Mouse (Mus musculus) liver, embryonic 15.5 days (tissue): ENCODE measurements around the gene Txn2. TPM values are rescaled to one million over a fixed set of nuclear protein-coding genes. Genes with fewer than 3 reads are reported as not detected.

Source experiments
- ATAC-seq: fragments of 200-750 bp; cut with Nextera tagmentation; 2 replicates; pipeline ENCODE4 v1.8.0; 2017; ENCODE audit warnings: moderate number of reproducible peaks, mild to moderate bottlenecking, moderate library complexity; ENCODE audit not compliant: insufficient read depth
- H3K27ac ChIP-seq: fragments of 300-500 bp; sonication (generic); replicated peaks from 2 replicates; pipeline ENCODE4 v1.5.1; 2015; ENCODE audit warnings: mild to moderate bottlenecking, inconsistent platforms
- H3K27me3 ChIP-seq: fragments of 300-500 bp; sonication (generic); 2 replicates; pipeline ENCODE4 v1.6.1; 2015; ENCODE audit warnings: mild to moderate bottlenecking, inconsistent platforms
- H3K36me3 ChIP-seq: fragments of 300-500 bp; sonication (generic); replicated peaks from 2 replicates; pipeline ENCODE4 v1.6.1; 2015; ENCODE audit warnings: moderate library complexity, mild to moderate bottlenecking, inconsistent platforms
- H3K4me1 ChIP-seq: fragments of 300-500 bp; sonication (generic); replicated peaks from 2 replicates; pipeline ENCODE4 v1.6.1; 2015; ENCODE audit warnings: inconsistent platforms
- H3K4me2 ChIP-seq: fragments of 300-500 bp; sonication (generic); 2 replicates; pipeline ENCODE4 v1.6.1; 2015; ENCODE audit warnings: moderate library complexity, mild to moderate bottlenecking, inconsistent platforms
- H3K4me3 ChIP-seq: fragments of 300-500 bp; sonication (generic); replicated peaks from 2 replicates; pipeline ENCODE4 v1.5.1; 2015; ENCODE audit warnings: mild to moderate bottlenecking, inconsistent platforms
- H3K9ac ChIP-seq: fragments of 300-500 bp; sonication (generic); 2 replicates; pipeline ENCODE4 v1.6.1; 2015; ENCODE audit warnings: moderate library complexity, mild to moderate bottlenecking, inconsistent platforms
- H3K9me3 ChIP-seq: fragments of 300-500 bp; sonication (generic); replicated peaks from 2 replicates; pipeline ENCODE4 v1.6.1; 2016; ENCODE audit warnings: inconsistent platforms
- WGBS: fragments of 180-500 bp; shearing (Covaris S2); methylation state at CpG from one replicate; pipeline ENCODE4 v1.1.7; 2015; ENCODE audit warnings: mixed read lengths; ENCODE audit not compliant: insufficient replicate concordance; 5-methylcytosine and 5-hydroxymethylcytosine counted together
- polyA plus RNA-seq: library from polyadenylated mRNA; unstranded; fragments of >200 nt; fragmentation: Nextera tagmentation; extraction: Ambion mirVana; gene quantifications from 2 replicates; pipeline ENCODE4 v1.2.1, GENCODE M21; 2015

Txn2 gene
- polyA plus RNA-seq, 1 experiment from 2014 or later, result 185 TPM

DNA sequence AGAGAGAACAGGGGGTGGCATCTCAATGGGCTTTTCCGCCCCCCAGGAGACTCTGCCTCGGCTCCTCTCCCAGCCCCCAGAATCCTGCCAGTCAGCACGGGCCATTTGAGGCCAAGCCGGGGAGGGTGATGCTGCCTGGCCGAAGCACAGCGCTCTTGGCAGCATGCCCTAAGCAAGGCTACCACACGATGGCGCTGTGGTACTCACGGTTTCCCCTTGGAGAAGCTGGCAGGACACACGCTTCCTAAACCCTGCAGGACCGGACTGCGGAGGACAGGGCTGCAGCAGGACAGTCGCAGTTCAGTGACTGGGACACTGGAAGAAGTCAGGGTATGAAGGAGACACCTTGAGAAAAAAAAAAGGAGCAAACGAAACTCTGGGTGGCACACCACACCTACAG, 5.0 kb upstream of the Txn2 start:
- H3K27ac ChIP-seq, result no peak overlapping the region
- no peak overlapping the region for H3K4me3 ChIP-seq
- WGBS, result 2% methylated on average over 14 of the region's 14 CpGs

DNA sequence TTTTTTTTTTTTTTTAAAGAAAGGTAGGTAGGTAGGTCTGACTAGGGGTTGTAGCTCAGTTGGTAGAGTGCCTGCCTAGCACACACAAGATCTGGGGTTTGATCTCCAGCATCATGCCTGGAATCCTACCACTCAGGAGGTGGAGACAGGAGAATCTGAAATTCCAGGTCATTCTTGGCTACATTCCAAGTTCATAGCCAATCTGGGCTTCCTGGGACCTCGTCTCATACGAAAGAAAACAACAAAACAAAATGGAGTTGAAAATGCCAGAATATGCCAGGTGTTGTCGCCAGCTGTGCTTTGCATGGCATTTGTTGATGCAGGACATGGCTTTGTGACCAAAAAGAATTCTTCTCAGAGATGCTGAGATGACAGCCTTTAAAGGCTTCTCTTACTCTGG, 4.4 kb upstream of the Txn2 start:
- no peaks in the 10 kb centered on the region for H3K9me3 ChIP-seq
- H3K4me1 ChIP-seq, result peaks cover 54% of the 10 kb centered on the region
- H3K27ac ChIP-seq, result no peak overlapping the region
- no peak overlapping the region for H3K4me3 ChIP-seq
- H3K36me3 ChIP-seq, result no peaks in the 10 kb centered on the region
- 60% methylated on average over 3 of the region's 3 CpGs for WGBS
- peaks cover 14% of the 10 kb centered on the region for H3K27me3 ChIP-seq
- ATAC-seq, result no peak
- H3K9ac ChIP-seq, result no peak overlapping the region
- H3K4me2 ChIP-seq, result peak overlapping the region; percentile 44; the same call in 1 of the 2 replicates

More for the DNA sequence above, 5.0 kb upstream of the Txn2 start:
- no peak overlapping the region for H3K9ac ChIP-seq
- H3K4me1 ChIP-seq, result peaks cover 52% of the 10 kb centered on the region
- H3K4me2 ChIP-seq, result peak overlapping the region; percentile 44
- H3K9me3 ChIP-seq, result no peaks in the 10 kb centered on the region
- no peak for ATAC-seq
- peaks cover 14% of the 10 kb centered on the region for H3K27me3 ChIP-seq
- no peaks in the 10 kb centered on the region for H3K36me3 ChIP-seq

DNA sequence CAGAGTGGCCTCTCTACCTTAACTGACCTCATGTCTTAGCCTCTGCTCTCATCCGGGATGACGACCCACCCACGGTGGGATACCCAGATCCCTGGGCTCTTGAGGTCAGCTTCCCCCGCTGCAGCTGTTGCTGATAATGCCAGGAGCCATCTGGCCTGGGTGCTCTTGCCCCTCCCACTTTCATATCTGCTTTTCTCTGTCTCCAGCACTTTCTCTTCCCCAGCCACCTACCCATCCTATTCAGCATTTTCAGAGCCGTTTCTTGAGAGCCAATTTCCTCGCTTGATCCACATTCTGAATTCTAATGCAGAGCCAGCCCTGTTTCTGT, 2.8 kb upstream of the Txn2 start:
- Histone ChIP-seq H3K9ac (peak overlapping the region; percentile 41), H3K4me2 (peak overlapping the region; percentile 80), H3K27me3 (peaks cover 14% of the 10 kb centered on the region), H3K4me3 (peak overlapping the region; percentile 35), H3K36me3 (peaks cover 11% of the 10 kb centered on the region), H3K4me1 (peaks cover 69% of the 10 kb centered on the region), H3K9me3 (no peaks in the 10 kb centered on the region), H3K27ac (peak overlapping the region; percentile 93)
- peak; percentile 40 for ATAC-seq
- 9% methylated on average over 6 of the region's 6 CpGs for WGBS

DNA sequence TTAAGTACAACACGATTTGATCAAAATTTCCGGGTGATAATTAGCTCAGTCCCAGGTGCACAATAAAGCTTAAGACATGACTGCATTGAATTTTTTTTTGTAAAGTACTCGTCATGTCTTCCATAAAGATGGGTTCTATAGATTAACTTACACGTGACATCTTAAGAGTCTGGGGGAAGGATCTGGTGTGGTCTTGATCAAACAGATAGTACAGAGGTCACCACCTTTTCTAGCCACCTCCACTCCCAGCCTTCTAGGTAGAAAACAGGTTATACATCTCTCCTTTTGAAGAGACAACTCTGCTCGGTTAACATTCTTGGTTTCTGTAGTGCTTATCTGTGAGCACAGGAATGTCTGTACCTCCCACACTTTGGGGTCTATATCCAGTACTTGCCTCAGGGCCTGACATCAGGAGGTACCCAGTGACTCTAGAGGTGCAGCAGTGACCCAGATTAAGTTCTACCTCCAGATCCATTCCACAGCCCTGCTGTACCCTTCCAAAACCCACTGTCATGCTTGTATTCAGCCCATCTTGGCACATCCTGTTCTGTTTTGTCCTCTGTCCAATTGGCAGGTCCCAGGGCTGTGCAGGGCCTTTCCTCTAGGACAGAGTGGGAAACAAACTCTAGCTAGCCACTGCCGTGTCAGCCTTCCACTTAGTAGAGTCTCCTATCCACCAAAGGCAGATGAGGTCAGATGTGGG, 2.3 kb upstream of the Txn2 start:
- peak overlapping the region; percentile 93 for H3K27ac ChIP-seq
- WGBS, result 43% methylated on average over 6 of the region's 6 CpGs
- H3K27me3 ChIP-seq, result peaks cover 14% of the 10 kb centered on the region
- peak overlapping the region; percentile 35 for H3K4me3 ChIP-seq
- peaks cover 17% of the 10 kb centered on the region for H3K36me3 ChIP-seq
- peak; percentile 15 for ATAC-seq
- H3K9ac ChIP-seq, result peak overlapping the region; percentile 41
- H3K4me1 ChIP-seq, result peaks cover 72% of the 10 kb centered on the region
- no peaks in the 10 kb centered on the region for H3K9me3 ChIP-seq
- H3K4me2 ChIP-seq, result peak overlapping the region; percentile 80

DNA sequence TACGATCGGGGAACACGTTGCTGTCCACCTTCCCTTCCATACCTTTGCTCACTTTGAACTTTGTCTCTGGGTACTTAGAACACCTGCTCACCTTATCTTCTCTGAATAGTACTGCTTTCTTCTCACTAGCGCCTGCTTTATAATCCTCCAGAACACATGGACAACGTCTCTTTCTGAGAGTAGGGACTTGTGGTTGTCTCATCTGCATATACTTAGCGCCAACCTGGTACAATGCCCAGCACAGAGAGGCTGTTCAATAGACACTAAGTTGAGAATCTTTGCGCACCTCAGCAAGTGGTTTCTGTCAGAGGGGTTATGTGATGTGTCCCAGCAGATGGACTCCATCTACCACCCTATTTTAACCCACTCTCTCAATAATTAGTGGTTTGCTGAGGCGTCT, 998 bp upstream of the Txn2 start:
- Histone ChIP-seq H3K27ac (peak overlapping the region; percentile 93), H3K27me3 (peaks cover 6% of the 10 kb centered on the region), H3K4me2 (peak overlapping the region; percentile 80), H3K4me3 (peak overlapping the region; percentile 82), H3K9ac (peak overlapping the region; percentile 76), H3K9me3 (no peaks in the 10 kb centered on the region), H3K4me1 (peaks cover 72% of the 10 kb centered on the region), H3K36me3 (peaks cover 28% of the 10 kb centered on the region)
- WGBS, result 36% methylated on average over 8 of the region's 8 CpGs
- ATAC-seq, result no peak

DNA sequence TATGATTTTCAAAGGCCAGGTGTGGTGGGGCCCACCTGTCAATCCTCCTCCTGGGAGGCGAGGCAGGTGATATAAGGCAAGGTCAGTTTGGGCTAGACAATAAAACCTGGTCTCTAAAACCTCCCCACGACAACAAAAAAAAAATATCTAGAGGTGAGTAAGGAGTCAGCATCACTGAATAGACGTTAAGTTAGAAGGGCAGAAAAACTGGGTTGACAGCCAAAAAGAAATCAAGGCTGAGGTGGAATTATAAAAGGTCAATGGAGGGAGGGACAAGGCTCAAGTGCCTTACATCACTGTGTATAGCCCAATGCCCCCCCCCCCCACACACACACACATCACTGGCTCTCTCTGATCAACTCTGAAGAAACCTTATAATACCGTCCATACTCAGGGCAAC, 715 bp downstream of the Txn2 start:
- no peaks in the 10 kb centered on the region for H3K9me3 ChIP-seq
- no peak for ATAC-seq

DNA sequence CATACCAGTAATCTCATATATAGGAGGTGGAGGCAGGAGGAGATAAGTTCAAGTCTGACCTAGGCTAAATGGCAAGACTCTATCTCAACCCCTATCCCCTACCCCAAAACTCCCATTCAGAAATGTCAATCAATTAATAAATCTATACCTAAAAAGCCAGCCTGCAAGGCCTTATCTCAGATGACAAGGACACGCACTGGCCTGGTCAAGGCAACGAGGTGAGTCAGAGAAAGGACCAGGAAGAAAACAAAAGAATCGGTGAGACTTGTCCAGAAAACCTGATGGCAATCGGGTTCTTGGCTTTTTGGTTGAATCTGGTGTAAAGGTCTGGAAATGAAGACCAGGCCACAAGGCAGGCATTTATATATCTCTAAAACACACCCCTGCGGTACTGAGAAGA, 1.9 kb downstream of the Txn2 start:
- Histone ChIP-seq H3K4me1 (peaks cover 65% of the 10 kb centered on the region), H3K36me3 (peaks cover 57% of the 10 kb centered on the region), H3K27me3 (no peaks in the 10 kb centered on the region), H3K9ac (peak overlapping the region; percentile 2; the same call in 1 of the 2 replicates), H3K4me2 (peak overlapping the region; percentile 80), H3K27ac (peak overlapping the region; percentile 90; the same call in 1 of the 2 replicates), H3K9me3 (no peaks in the 10 kb centered on the region), H3K4me3 (peak overlapping the region; percentile 82)
- ATAC-seq, result no peak
- WGBS, result 72% methylated on average over 5 of the region's 5 CpGs

More for the DNA sequence above, 715 bp downstream of the Txn2 start:
- Histone ChIP-seq H3K27ac (peak overlapping the region; percentile 90), H3K4me3 (peak overlapping the region; percentile 82), H3K4me2 (peak overlapping the region; percentile 80), H3K27me3 (no peaks in the 10 kb centered on the region), H3K36me3 (peaks cover 45% of the 10 kb centered on the region), H3K4me1 (peaks cover 69% of the 10 kb centered on the region), H3K9ac (peak overlapping the region; percentile 76)
- WGBS, result 15% methylated on average over 4 of the region's 4 CpGs

DNA sequence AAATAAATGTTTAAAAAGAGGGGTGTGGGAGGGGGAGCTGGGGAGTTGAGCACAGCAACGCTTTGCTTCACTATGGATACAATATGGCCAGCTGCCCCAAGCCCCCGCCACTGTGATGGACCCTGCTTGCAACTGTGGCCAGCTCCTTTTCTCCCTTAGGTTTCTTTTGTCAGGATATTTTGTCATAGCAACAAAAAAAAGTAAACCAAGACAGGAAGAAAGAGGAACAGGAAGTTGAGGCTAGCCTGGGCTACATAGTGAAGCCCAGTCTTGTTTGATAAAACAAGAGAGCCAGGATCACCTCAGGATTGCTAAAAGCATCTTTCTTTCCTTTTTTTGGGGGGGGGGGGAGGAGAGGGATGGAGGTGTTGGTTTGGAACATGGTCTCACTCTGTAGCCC, 3.6 kb downstream of the Txn2 start:
- Histone ChIP-seq H3K9ac (no peak overlapping the region), H3K4me2 (no peak overlapping the region), H3K9me3 (no peaks in the 10 kb centered on the region), H3K36me3 (peaks cover 72% of the 10 kb centered on the region), H3K4me1 (peaks cover 59% of the 10 kb centered on the region), H3K4me3 (no peak overlapping the region), H3K27me3 (no peaks in the 10 kb centered on the region), H3K27ac (no peak overlapping the region)
- 83% methylated on average over 2 of the region's 2 CpGs for WGBS
- ATAC-seq, result no peak

DNA sequence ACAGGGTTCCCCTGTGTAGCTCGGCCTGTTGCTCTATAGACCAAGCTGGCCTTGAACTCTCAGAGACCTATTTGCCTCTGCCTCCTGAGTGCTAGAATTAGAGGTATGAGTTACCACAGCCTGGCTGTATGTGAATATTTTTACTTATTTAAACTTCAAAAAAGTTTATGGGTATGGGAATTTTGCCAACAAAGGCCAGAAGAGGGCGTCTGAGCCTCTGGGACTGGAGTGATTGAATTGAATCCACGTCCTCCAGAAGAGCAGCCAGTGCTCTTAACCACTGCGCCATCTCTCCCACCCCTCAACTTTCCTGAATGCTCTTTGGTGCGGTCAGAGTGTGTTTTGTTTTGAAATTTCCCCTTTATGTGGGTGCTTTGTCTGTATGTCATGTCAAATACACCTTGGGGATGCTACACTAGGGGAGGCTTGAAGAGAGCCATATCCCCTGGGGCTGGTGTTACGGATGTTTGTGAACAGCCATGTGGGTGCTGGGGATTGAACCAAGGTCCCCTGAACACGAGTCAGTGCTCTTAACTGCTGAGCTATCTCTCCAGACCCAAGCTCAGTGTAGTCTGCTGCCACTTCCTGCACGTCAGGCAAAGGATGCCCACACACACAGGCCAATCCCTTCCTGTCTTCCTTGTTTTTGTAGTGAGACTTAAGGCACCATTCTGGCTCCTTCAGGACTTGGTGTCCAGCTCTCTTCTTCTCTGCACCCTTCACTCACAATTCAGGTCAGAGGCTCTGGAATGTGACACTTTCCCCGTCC, 5.4 kb downstream of the Txn2 start:
- peak overlapping the region; percentile 74 for H3K27ac ChIP-seq

DNA sequence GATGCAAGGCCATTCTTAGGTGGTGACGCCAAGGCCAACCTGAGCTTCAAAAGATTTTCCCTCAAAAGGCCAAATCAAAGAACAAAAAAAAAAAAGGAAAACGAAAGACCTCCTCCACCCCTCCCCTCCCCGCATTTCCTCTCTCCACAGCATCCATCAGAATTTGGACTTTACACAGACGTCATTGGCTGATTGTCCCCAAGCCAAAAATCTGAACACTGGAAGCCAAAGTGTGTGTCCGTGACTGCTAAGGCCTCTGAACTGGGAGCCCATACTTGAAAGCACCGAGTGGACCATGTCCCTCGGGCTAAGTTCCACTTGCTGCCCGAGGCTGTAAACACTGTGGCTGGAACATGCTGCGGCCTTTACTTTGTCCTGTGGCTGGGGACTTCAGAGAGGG, 6.1 kb downstream of the Txn2 start:
- WGBS, result 65% methylated on average over 9 of the region's 9 CpGs
- H3K9me3 ChIP-seq, result no peaks in the 10 kb centered on the region
- no peak overlapping the region for H3K9ac ChIP-seq
- no peak overlapping the region for H3K4me3 ChIP-seq
- H3K4me2 ChIP-seq, result no peak overlapping the region
- peak; percentile 70 for ATAC-seq
- H3K4me1 ChIP-seq, result peaks cover 42% of the 10 kb centered on the region
- H3K27ac ChIP-seq, result peak overlapping the region; percentile 81
- no peaks in the 10 kb centered on the region for H3K27me3 ChIP-seq
- H3K36me3 ChIP-seq, result peaks cover 95% of the 10 kb centered on the region

More for the DNA sequence above, 5.4 kb downstream of the Txn2 start:
- H3K27me3 ChIP-seq, result no peaks in the 10 kb centered on the region
- 61% methylated on average over 9 of the region's 9 CpGs for WGBS
- H3K9ac ChIP-seq, result no peak overlapping the region
- H3K36me3 ChIP-seq, result peaks cover 89% of the 10 kb centered on the region
- H3K4me2 ChIP-seq, result no peak overlapping the region
- H3K4me3 ChIP-seq, result no peak overlapping the region
- H3K9me3 ChIP-seq, result no peaks in the 10 kb centered on the region
- peaks cover 48% of the 10 kb centered on the region for H3K4me1 ChIP-seq
- ATAC-seq, result no peak

DNA sequence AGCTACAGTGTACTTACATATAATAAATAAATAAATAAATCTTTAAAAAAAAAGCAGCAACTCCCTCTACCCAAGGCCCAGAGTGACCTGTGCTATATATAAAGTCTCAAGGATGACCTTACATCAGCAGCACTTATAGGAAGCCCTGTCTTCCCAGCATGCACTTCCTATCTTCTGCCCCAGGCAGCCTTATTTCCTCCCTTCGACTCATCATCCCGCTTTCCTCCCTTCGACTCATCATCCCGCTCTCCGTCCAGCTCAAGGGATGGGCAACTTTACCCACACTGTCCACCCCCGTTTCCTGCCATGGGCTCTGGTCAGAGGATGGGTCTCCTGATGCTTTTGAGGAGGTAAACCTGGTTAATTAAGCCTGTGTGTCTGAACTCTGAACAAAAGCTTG, 7.2 kb downstream of the Txn2 start:
- Histone ChIP-seq H3K9ac (no peak overlapping the region), H3K4me3 (no peak overlapping the region), H3K4me1 (peaks cover 31% of the 10 kb centered on the region), H3K36me3 (peaks cover 93% of the 10 kb centered on the region), H3K9me3 (no peaks in the 10 kb centered on the region), H3K27ac (peak overlapping the region; percentile 81), H3K4me2 (no peak overlapping the region), H3K27me3 (no peaks in the 10 kb centered on the region)
- ATAC-seq, result no peak
- WGBS, result 70% methylated on average over 6 of the region's 6 CpGs
